Mouse (Mus musculus) lung, embryonic 15.5 days (tissue): Measurements from ENCODE around the gene Acaca. TPM values are rescaled to one million over a fixed set of nuclear protein-coding genes. Genes with fewer than 3 reads are reported as not detected.

Source experiments
- polyA plus RNA-seq: library from polyadenylated mRNA; unstranded; fragments of >200 nt; fragmentation: Nextera tagmentation; extraction: Ambion mirVana; gene quantifications from 2 replicates; pipeline ENCODE4 v1.2.1, GENCODE M21; 2015

The Acaca gene
- polyA plus RNA-seq, 1 experiment from 2014 or later: 14.6 TPM

Other genes starting within 250 kb of the Acaca start
- gene Ddx52, start 187.6 kb upstream of the Acaca start, polyA plus RNA-seq: 33.3 and 37.5 TPM in 2 replicates
- gene Synrg, start 165.2 kb upstream of the Acaca start, polyA plus RNA-seq: 9.5 and 11.3 TPM in 2 replicates
- gene Dusp14, start 60.4 kb upstream of the Acaca start, polyA plus RNA-seq: 20.7 and 24.3 TPM in 2 replicates
- gene Tada2a, start 72 bp upstream of the Acaca start, polyA plus RNA-seq: 33.2 and 33.6 TPM in 2 replicates
- 0.11 TPM in 1 of 2 replicates, not detected in the other for gene Gm11437, start 37.8 kb downstream of the Acaca start, polyA plus RNA-seq